Mouse (Mus musculus): ENCODE results near the gene Ing5. TPM values are rescaled to one million over a fixed set of nuclear protein-coding genes. Genes with fewer than 3 reads are reported as not detected.
A peak's percentile ranks its signal among the peaks of the same experiment; 100 is the strongest.
"Not testable (repeated sequence)": the region's sequence is repeated elsewhere in the genome, so short reads cannot be mapped to it uniquely, and the experiment has no call there.

Ing5 gene
- polyA plus RNA-seq, 1 experiment from 2014 or later: 13.4 TPM

DNA sequence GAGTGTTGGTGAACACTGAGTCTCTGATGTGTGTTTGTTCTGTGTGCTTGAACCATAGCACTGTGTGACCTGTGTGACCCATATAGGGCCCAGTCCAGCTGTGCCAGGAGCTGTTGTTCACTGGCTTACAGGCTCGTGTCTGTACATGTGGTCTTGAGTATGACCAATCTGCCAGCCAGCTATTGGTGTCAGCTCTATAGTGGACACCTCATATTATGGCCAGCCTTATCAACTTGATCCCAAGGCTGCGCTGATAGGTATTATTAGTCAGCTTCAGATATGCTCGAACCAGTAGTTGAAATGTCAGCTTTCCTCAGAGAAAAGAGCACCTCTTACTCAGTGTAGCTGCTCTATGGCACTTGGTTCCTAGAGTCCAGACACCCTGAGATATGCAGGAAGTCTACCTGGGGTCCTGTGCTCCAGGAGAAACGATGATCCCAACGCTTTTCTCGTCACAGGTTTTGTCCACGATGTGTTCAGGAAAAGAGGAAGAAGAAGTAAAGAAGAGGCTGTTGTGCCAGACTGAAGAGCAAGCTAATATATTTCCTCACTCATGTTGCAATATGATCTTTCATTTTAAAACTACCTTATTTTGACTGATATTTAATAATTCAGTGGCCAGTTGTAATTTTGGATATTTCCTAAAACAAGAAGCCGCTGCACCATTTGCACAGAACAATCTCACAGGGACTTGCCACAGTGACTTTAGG, 14.2 kb downstream of the Ing5 start:
- no peak for ATAC-seq (ENCODE audit: insufficient number of reproducible peaks, low FRiP score, low TSS enrichment, low read depth)
- no peak overlapping the region for H3K4me3 ChIP-seq
- 95% methylated on average over 8 of the region's 8 CpGs for WGBS
- no peak overlapping the region for H3K9ac ChIP-seq
- H3K4me1 ChIP-seq: no peaks in the 10 kb centered on the region
- no peaks in the 10 kb centered on the region for H3K27me3 ChIP-seq
- no peak overlapping the region for H3K4me2 ChIP-seq
- no peak overlapping the region for H3K27ac ChIP-seq
- H3K9me3 ChIP-seq: no peaks in the 10 kb centered on the region
- peaks cover 85% of the 10 kb centered on the region for H3K36me3 ChIP-seq

DNA sequence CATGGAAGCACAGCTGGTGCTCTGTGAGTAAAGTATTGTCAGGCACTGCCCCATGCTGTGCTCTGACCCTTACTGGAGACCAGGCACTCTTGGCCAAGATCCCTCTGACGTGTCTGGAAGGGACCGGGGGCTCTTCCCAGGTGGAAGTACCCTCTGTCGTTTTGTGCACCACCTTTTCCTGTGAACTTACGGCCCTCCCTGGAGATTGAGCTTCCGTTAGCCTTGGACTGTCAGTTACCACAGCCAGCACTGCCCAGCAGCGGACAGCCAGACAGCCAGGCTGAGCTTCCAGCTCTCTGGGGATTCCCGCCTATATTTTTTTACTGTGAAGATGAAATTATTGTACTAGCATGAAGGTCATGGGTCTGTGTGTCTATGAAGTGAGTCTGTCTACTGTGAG, 15.0 kb downstream of the Ing5 start:
- H3K27ac ChIP-seq: no peak overlapping the region
- 87% methylated on average over 7 of the region's 7 CpGs for whole genome bisulfite sequencing
- no peaks in the 10 kb centered on the region for H3K27me3 ChIP-seq
- no peak overlapping the region for H3K4me3 ChIP-seq
- peaks cover 78% of the 10 kb centered on the region for H3K36me3 ChIP-seq
- H3K4me2 ChIP-seq: no peak overlapping the region
- H3K4me1 ChIP-seq: no peaks in the 10 kb centered on the region
- no peak for ATAC-seq (ENCODE audit: insufficient number of reproducible peaks, low FRiP score, low TSS enrichment, low read depth)
- no peaks in the 10 kb centered on the region for H3K9me3 ChIP-seq
- H3K9ac ChIP-seq: no peak overlapping the region

DNA sequence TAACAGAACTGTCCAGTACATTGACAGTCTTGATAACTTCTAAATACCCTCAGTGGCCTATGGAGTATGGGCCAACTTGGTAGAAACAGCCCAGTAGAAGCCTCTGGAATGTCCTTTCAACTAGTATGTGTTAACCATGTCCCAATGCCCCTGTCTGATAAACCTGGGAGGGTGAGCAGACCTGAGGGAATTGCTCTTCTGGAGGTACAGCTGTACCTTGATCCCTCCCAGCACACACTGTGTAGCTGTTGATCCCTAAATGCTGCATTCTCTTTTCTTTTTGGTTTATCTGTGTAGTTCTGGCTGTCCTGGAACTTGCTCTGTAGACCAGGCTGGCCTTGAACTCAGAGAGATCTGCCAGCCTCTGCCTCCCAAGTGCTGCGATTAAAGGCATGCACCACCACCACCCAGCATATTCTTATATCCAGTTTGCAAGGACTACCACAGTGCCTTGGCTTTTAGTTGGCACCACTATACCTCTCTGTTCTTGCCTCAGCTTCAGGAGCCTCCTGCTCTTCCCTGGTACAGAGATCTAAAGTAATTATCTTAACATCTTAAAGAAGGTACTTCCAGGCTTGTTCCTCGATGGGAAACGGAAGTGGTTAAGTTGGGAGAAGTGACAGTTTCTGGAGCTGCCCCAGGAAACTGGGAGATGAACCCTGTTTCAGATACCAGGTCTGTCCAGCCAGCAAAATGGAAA, 20.2 kb downstream of the Ing5 start:
- 72% methylated on average over 3 of the region's 3 CpGs for whole genome bisulfite sequencing
- Histone ChIP-seq H3K4me2 (peak overlapping the region; percentile 75; the same call in 1 of the 2 replicates), H3K27ac (peak overlapping the region; percentile 98; the same call in 1 of the 2 replicates)

DNA sequence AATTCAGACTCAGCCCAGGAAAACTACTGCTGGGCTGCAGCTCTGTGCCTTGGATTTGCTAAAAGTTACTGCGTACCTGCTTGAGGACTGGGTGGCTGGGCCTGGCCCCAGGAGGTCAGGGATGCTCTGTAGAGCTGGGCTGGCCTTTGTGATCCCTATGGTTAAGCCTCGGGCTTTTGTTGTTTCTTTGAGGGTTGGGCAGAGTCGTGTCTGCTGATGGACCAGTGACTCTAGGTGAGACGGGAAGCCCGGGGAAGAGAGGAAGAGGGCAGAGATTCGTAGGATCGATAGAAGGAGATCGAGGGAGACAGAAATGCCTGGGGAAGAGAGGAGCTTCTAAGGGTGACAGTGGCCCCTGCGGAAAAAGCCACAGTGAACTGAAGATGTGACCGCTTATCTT, 20.8 kb downstream of the Ing5 start, which contains the start of gene D2hgdh:
Gene D2hgdh, plus strand, starts transcription at position 301 of the 400 bp plus-strand sequence.
- Histone ChIP-seq H3K27ac (peak within 1 kb of the TSS; percentile 98), H3K4me1 (peaks cover 14% of the 10 kb centered on the region), H3K9ac (peak within 1 kb of the TSS; percentile 65), H3K4me3 (peak within 1 kb of the TSS; percentile 65), H3K9me3 (no peaks in the 10 kb centered on the region), H3K36me3 (peaks cover 24% of the 10 kb centered on the region), H3K4me2 (peak within 1 kb of the TSS; percentile 75), H3K27me3 (no peaks in the 10 kb centered on the region)
- ATAC-seq (ENCODE audit: insufficient number of reproducible peaks, low FRiP score, low TSS enrichment, low read depth): no peak
- WGBS: 6% methylated on average over 10 of the region's 10 CpGs

More for the DNA sequence above, 20.2 kb downstream of the Ing5 start:
- no peak overlapping the region for H3K4me3 ChIP-seq
- no peak overlapping the region for H3K9ac ChIP-seq
- H3K9me3 ChIP-seq: no peaks in the 10 kb centered on the region
- peaks cover 14% of the 10 kb centered on the region for H3K4me1 ChIP-seq
- peaks cover 29% of the 10 kb centered on the region for H3K36me3 ChIP-seq
- ATAC-seq (ENCODE audit: insufficient number of reproducible peaks, low FRiP score, low TSS enrichment, low read depth): no peak
- H3K27me3 ChIP-seq: no peaks in the 10 kb centered on the region

DNA sequence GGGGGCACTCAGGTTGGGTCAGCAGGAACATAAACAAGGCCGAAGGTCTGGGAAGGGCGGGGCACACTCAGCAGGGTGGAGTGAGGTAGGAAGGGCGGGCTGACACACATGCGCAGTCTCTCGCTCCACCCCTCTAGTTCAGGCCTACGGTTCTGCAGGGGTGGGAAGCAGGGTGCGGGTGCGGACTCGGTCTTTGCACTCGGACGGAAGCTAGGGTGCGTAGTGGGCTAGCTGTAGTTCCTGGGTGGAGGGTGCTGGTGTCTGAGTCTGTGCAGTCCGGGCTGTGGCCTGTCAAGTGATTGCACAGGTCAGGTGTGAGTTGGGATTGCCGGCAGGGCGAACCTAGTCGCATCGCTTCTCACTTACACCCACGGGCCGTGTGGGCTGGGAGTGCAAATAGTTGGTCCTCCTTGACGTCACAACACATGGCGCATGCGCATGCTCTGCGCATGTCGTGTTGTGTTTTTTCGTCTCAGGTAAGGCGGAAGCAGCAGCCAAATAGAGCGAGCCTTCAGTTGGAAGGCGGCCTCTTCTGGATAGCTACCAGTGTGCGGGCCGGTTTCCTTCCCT, 21.4 kb downstream of the Ing5 start:
- H3K9ac ChIP-seq: peak overlapping the region; percentile 65
- H3K27me3 ChIP-seq: no peaks in the 10 kb centered on the region
- H3K27ac ChIP-seq: peak overlapping the region; percentile 98
- ATAC-seq (ENCODE audit: insufficient number of reproducible peaks, low FRiP score, low TSS enrichment, low read depth): peak; percentile 97
- under 1% methylated on average over 30 of the region's 30 CpGs for WGBS
- H3K4me2 ChIP-seq: peak overlapping the region; percentile 75
- H3K4me1 ChIP-seq: peaks cover 14% of the 10 kb centered on the region
- H3K9me3 ChIP-seq: no peaks in the 10 kb centered on the region
- H3K4me3 ChIP-seq: peak overlapping the region; percentile 65
- H3K36me3 ChIP-seq: peaks cover 23% of the 10 kb centered on the region

DNA sequence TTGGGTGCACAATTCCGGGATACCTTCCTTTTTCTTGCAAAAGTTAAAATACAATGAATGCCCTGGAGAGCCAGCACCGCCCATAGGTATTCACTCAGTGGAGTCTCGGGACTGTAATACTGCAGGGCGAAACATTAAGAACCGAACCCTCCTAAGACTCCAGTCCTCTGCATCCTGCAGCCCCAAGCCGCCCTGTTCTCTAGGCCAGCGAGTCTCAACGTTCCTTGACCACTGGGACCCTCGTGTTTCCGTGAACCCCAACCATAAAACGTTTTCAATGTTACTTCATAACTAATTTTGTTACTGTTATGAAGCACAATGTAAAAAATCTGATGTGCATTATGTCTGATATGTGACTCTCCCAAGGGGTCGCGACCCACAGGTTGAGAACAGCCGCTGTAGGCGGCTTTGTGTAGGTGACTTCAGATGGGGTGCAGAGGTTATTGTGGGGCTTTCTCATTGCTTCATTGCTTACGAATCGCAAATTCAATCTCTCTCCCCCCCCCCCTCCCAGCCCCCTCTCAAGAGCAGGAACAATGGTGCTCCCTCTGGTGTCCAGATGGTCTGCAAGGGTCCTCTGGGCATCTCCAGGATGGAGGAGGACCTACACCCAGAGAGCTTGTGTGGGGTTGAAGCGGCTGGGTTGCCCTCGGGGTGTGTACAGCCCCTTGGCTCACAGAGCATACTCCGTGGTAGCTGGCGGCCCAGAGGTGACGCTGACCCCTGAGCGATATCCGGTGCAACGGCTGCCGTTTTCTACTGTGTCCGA, 22.2 kb downstream of the Ing5 start:
- Histone ChIP-seq H3K4me1 (peaks cover 14% of the 10 kb centered on the region), H3K4me3 (peak overlapping the region; percentile 65), H3K4me2 (peak overlapping the region; percentile 75), H3K9me3 (no peaks in the 10 kb centered on the region), H3K27ac (peak overlapping the region; percentile 98), H3K27me3 (no peaks in the 10 kb centered on the region), H3K36me3 (peaks cover 17% of the 10 kb centered on the region), H3K9ac (peak overlapping the region; percentile 65; the same call in 1 of the 2 replicates)
- no peak for ATAC-seq (ENCODE audit: insufficient number of reproducible peaks, low FRiP score, low TSS enrichment, low read depth)
- WGBS: 38% methylated on average over 27 of the region's 27 CpGs

DNA sequence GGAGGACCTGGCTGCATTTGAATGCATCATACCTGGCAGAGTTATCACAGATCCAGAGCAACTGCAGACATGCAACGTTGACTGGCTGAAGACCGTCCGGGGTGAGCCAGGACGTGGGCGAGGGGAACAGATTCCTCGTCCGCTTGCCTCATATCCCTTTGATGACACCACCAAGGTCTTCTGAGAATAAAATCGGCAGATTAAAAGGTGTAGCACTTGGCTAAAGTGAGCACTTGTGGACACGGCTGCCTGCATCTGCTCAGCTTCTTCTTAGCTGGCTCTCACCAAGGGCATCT, 22.7 kb downstream of the Ing5 start:
- WGBS: 94% methylated on average over 9 of the region's 9 CpGs
- Histone ChIP-seq H3K27me3 (no peaks in the 10 kb centered on the region), H3K36me3 (peaks cover 12% of the 10 kb centered on the region), H3K9ac (no peak overlapping the region), H3K4me2 (no peak overlapping the region; the same call in 1 of the 2 replicates), H3K9me3 (no peaks in the 10 kb centered on the region), H3K27ac (no peak overlapping the region), H3K4me3 (0 out of 2 replicates have a peak overlapping the region, but pooled peaks have one; percentile 65), H3K4me1 (peaks cover 14% of the 10 kb centered on the region)
- no peak for ATAC-seq (ENCODE audit: insufficient number of reproducible peaks, low FRiP score, low TSS enrichment, low read depth)

DNA sequence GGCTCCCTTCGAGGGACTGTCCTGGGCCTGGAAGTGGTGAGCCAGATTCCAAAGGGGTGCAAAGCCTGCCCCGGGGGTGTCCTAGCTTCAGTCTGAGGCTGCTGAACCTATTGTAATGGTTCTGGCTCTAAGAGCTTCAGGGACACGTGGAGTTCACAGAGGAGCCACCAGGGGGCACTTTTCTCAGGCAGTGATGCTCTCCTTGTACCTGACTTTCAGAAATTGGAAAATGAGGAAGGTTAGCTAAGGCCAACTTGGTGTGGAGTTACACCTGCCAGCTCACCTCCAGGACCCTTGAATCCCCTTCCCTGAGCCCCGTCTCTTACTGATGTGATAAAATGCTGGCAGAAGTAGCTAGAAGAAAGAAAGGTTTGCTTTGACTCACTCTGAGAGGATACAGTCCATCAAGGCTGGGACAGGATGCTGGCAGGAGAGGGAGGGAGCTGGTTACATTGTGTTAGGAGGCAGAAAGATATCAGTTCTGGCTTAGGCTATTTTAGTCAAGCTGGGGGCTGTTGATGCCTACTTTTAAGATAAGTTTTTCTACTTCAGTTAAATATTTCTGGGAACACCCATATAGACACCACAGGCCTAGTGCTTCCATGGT, 29.1 kb downstream of the Ing5 start:
- H3K27ac ChIP-seq; H3K4me2 ChIP-seq; H3K4me1 ChIP-seq; H3K9me3 ChIP-seq; H3K27me3 ChIP-seq; H3K9ac ChIP-seq; ATAC-seq (ENCODE audit: insufficient number of reproducible peaks, low FRiP score, low TSS enrichment, low read depth); H3K4me3 ChIP-seq: not testable (repeated sequence)
- H3K36me3 ChIP-seq: peaks cover 36% of the 10 kb centered on the region
- 70% methylated on average over 3 of the region's 4 CpGs for WGBS

DNA sequence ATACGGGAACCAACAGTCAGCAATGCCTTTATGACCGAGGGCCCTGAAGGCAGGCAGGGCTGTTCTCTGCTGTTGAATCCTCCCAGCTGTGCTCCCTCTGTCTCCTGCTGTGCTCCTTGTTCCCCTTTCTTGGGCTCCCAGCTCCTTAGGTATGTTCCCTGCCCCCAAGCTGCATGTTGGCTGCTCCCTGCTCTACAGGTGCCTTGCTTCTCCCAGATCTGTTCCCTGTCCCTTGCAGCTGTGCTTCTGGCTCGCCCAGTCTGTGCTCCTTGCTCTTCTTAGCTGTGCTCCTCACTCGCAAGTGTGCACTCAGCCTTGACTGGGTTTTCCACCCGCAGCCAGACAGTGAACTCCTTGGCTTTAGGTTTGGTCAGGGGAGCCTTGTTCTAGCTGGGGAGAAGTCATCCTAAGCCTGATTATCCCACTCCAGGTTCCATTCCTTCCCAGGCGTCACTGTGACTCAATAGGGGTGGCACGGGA, 30.9 kb downstream of the Ing5 start:
- Histone ChIP-seq H3K36me3 (peaks cover 36% of the 10 kb centered on the region), H3K4me3 (no peak overlapping the region), H3K27ac (no peak overlapping the region), H3K9ac (no peak overlapping the region), H3K4me2 (no peak overlapping the region), H3K4me1 (no peaks in the 10 kb centered on the region), H3K27me3 (no peaks in the 10 kb centered on the region), H3K9me3 (no peaks in the 10 kb centered on the region)
- WGBS: 88% methylated on average over 7 of the region's 7 CpGs
- no peak for ATAC-seq (ENCODE audit: insufficient number of reproducible peaks, low FRiP score, low TSS enrichment, low read depth)

DNA sequence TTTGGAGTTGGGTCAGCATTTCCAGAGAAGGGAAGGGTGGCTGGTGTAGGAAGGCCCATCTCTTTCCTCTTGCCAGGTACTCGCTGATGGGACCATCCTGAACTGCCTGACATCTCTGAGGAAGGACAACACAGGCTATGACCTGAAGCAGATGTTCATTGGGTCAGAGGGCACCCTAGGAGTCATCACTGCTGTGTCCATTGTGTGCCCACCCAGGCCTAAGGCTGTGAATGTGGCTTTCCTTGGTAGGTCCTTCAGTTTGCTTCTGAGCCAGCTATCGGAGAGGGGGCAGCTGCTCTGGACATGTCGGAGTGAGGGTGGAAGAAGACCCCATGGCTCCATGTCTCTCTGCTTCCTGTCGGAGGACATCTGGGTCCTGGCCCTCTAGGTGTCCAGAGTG, 31.4 kb downstream of the Ing5 start:
- ATAC-seq (ENCODE audit: insufficient number of reproducible peaks, low FRiP score, low TSS enrichment, low read depth): no peak
- Histone ChIP-seq H3K4me2 (no peak overlapping the region), H3K4me1 (no peaks in the 10 kb centered on the region), H3K27me3 (no peaks in the 10 kb centered on the region), H3K27ac (no peak overlapping the region), H3K9ac (no peak overlapping the region), H3K4me3 (no peak overlapping the region), H3K36me3 (peaks cover 31% of the 10 kb centered on the region), H3K9me3 (no peaks in the 10 kb centered on the region)
- WGBS: 82% methylated on average over 4 of the region's 4 CpGs

DNA sequence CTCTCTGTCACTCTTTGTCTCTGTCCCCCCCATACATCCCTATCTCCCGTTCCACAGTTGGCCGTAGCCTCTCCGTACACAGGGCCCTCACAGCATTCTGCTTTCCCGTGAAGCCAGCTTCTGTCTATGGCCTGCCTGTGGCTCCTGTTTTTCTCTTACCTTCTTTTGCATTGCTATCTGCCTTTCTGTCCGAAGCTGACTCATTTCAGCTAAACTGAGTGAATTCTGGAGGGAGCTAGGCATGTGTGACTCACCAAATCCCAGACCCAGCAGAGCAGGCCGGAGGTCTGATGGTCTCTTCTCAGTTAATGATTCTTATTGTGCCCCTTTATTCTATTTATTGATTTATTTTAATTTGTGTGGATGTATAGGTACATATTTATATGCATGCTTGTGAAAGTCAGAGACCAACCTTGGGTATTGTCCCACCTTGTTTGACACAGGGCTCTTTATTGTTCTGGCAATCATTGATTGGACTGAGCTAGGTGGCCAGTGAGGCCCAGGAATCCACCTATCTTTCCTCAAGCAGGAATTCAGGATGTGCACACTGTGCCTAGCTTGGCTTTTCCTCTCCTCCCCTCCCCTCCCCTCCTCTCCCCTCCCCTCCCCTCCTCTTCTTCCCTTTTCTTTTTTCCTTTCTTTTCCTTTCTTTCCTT, 32.2 kb downstream of the Ing5 start:
- no peak for ATAC-seq (ENCODE audit: insufficient number of reproducible peaks, low FRiP score, low TSS enrichment, low read depth)
- peaks cover 31% of the 10 kb centered on the region for H3K36me3 ChIP-seq
- H3K4me1 ChIP-seq: no peaks in the 10 kb centered on the region
- no peaks in the 10 kb centered on the region for H3K9me3 ChIP-seq
- 93% methylated on average over 6 of the region's 6 CpGs for WGBS
- H3K4me2 ChIP-seq: no peak overlapping the region
- no peaks in the 10 kb centered on the region for H3K27me3 ChIP-seq
- no peak overlapping the region for H3K27ac ChIP-seq
- no peak overlapping the region for H3K4me3 ChIP-seq
- H3K9ac ChIP-seq: no peak overlapping the region

All from limb, embryonic 15.5 days (tissue).